ENCODE assay signal across 11 mouse cellular contexts in the genomic region with DNA sequence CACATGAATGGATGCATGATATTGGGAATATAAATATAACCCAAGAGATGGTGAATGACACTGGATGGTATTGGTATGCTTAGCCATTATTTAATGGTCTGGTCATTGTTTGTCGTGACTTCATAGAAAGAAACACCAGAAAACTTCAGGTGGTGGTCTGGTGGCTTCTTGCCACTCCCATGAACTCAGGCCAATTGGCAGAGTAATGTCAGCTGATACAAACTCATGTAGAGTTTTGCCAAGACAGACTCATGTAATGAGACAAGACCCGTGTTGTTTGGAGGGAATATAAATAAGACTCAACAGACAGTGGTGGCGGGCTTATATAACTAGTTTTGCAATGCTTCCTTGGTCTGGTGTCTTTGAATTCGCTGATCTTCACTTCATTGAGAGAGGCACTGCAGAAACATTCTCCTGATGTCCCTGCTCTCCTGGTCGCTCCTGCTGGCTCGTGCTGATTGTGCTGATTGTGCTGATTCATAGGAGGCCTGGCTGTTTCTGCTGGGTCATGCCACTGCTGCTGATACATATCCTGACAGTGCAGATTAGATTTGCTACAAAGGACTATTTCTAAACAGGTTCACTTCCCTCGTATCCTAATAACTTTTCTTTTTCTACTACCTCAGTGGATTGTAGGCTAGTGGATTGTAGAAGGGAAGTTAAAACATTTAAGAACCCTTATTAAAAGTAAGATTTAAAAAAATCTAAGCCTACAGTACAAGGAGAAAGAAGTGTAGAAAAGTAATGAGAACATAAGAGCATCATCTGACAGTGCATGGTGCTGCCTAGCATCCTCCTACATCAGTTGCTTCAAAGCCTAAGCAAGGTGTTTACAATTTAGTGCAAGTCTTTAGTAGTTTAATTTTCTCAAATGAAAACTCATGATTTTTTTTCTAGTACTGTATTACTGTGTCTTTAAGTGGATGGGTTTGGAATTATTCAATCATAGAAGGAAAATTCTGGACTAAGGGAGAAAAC.
DNase-seq lines count a peak whose midpoint lies in the region; ATAC-seq and TF ChIP-seq lines count a peak whose summit lies in the region.
"Had no signal": no experiment of that assay in that cellular context is flagged by ENCODE, and none has a peak within 500 bp of the region (broad histone marks: within the 10 kb centered on the region; RNA-seq: fewer than 3 reads in every experiment).

No protein-coding gene starts in this region.

- no peak for TF ChIP-seq POLR2A in heart, adult 2 months (IDR thresholded peaks at IDR 0.05; ENCODE audit: insufficient read depth, low read depth, low read length)

- TF ChIP-seq EP300 in heart, adult 2 months (IDR thresholded peaks at IDR 0.05; ENCODE audit: insufficient read depth, low read depth, low read length), result no peak

- no peaks in the 10 kb centered on the region for H3K79me2 ChIP-seq in heart, adult 2 months (replicated peaks; ENCODE audit: control insufficient read depth, insufficient read depth, low read length)

- H3K9ac ChIP-seq in heart, embryonic 12.5 days, result no peak overlapping the region
- no peak overlapping the region for H3K9ac ChIP-seq in heart, adult 2 months (ENCODE audit: low read depth, low read length)
- no peak overlapping the region for H3K9ac ChIP-seq in midbrain, postnatal 0 days (replicated peaks; ENCODE audit: low read length, poor library complexity, severe bottlenecking)
- no peak overlapping the region for H3K9ac ChIP-seq in hindbrain, embryonic 14.5 days
- H3K9ac ChIP-seq: midbrain, embryonic 13.5 days had no signal

- peak overlapping the region; percentile 47; the same call in 1 of the 2 replicates for H3K27ac ChIP-seq in heart, embryonic 12.5 days (ENCODE audit: poor library complexity, severe bottlenecking)
- no peak overlapping the region for H3K27ac ChIP-seq in heart, adult 2 months
- H3K27ac ChIP-seq in midbrain, postnatal 0 days (ENCODE audit: low read depth, low read length), result no peak overlapping the region
- no peak overlapping the region for H3K27ac ChIP-seq in hindbrain, embryonic 14.5 days
- H3K27ac ChIP-seq: kidney, postnatal 0 days; midbrain, embryonic 13.5 days had no signal

- no peaks in the 10 kb centered on the region for H3K36me3 ChIP-seq in heart, embryonic 12.5 days
- no peaks in the 10 kb centered on the region for H3K36me3 ChIP-seq in heart, adult 2 months (ENCODE audit: control insufficient read depth, insufficient read depth, low read length)
- H3K36me3 ChIP-seq in midbrain, postnatal 0 days (ENCODE audit: insufficient read depth, low read length), result no peaks in the 10 kb centered on the region
- no peaks in the 10 kb centered on the region for H3K36me3 ChIP-seq in hindbrain, embryonic 14.5 days (replicated peaks; ENCODE audit: control insufficient read depth, insufficient read depth)
- H3K36me3 ChIP-seq: midbrain, embryonic 13.5 days had no signal

- no peaks in the 10 kb centered on the region for H3K4me1 ChIP-seq in heart, embryonic 12.5 days (replicated peaks)
- H3K4me1 ChIP-seq in heart, adult 2 months (ENCODE audit: control insufficient read depth, insufficient read depth, low read length), result no peaks in the 10 kb centered on the region
- no peaks in the 10 kb centered on the region for H3K4me1 ChIP-seq in midbrain, postnatal 0 days (ENCODE audit: insufficient read depth, low read length)
- H3K4me1 ChIP-seq in hindbrain, embryonic 14.5 days (replicated peaks; ENCODE audit: control insufficient read depth, insufficient read depth, low read length), result no peaks in the 10 kb centered on the region
- H3K4me1 ChIP-seq: midbrain, embryonic 13.5 days had no signal

- 62% methylated on average over 7 of the region's 7 CpGs for WGBS in heart, embryonic 12.5 days
- 77% methylated on average over 7 of the region's 7 CpGs for WGBS in heart, adult 2 months
- 82% methylated on average over 7 of the region's 7 CpGs for WGBS in midbrain, postnatal 0 days
- WGBS in hindbrain, embryonic 14.5 days, result 83% methylated on average over 7 of the region's 7 CpGs

- no peaks in the 10 kb centered on the region for H3K27me3 ChIP-seq in heart, embryonic 12.5 days (replicated peaks)
- H3K27me3 ChIP-seq in heart, adult 2 months (ENCODE audit: control insufficient read depth, insufficient read depth, low read length), result no peaks in the 10 kb centered on the region
- H3K27me3 ChIP-seq in midbrain, postnatal 0 days (ENCODE audit: insufficient read depth, low read length), result no peaks in the 10 kb centered on the region
- H3K27me3 ChIP-seq in hindbrain, embryonic 14.5 days (ENCODE audit: control insufficient read depth, insufficient read depth, low read length), result no peaks in the 10 kb centered on the region
- H3K27me3 ChIP-seq: midbrain, embryonic 13.5 days had no signal

- no peak overlapping the region for H3K4me3 ChIP-seq in heart, embryonic 12.5 days
- no peak overlapping the region for H3K4me3 ChIP-seq in heart, adult 2 months
- no peak overlapping the region for H3K4me3 ChIP-seq in midbrain, postnatal 0 days (ENCODE audit: low read depth, low read length)
- H3K4me3 ChIP-seq in hindbrain, embryonic 14.5 days (replicated peaks; ENCODE audit: low read length), result no peak overlapping the region
- H3K4me3 ChIP-seq: midbrain, embryonic 13.5 days had no signal

- peak; percentile 98 for ATAC-seq in heart, embryonic 12.5 days (ENCODE audit: insufficient number of reproducible peaks, low FRiP score)
- ATAC-seq in erythroblast, adult 5-6 weeks (replicated peaks; ENCODE audit: low FRiP score, poor library complexity, severe bottlenecking), result peak; percentile 98
- ATAC-seq in megakaryocyte progenitor cell, adult 5-6 weeks (replicated peaks; ENCODE audit: poor library complexity), result peak; percentile 95
- no peak for ATAC-seq in midbrain, postnatal 0 days (ENCODE audit: low FRiP score)
- no peak for ATAC-seq in hindbrain, embryonic 14.5 days (ENCODE audit: low FRiP score)
- ATAC-seq: midbrain, embryonic 13.5 days had no signal

- no peak for DNase-seq in heart, adult 2 months
- DNase-seq in MEL-GATA-1-ER (ENCODE audit: extremely low read depth, low read depth), result peak; percentile 36
- DNase-seq in midbrain, postnatal 0 days (ENCODE audit: low spot score), result no peak
- no peak for DNase-seq in hindbrain, embryonic 14.5 days (ENCODE audit: low spot score)
- DNase-seq: cerebellum, adult 11 months; gastrocnemius, postnatal 10 days had no signal

- intact Hi-C loops in heart, adult 2 months (cut with DNase I), result no loop called here

- no peaks in the 10 kb centered on the region for H3K9me3 ChIP-seq in heart, embryonic 12.5 days (replicated peaks)
- no peaks in the 10 kb centered on the region for H3K9me3 ChIP-seq in midbrain, postnatal 0 days (ENCODE audit: low read length)
- H3K9me3 ChIP-seq in hindbrain, embryonic 14.5 days (ENCODE audit: control insufficient read depth, low read length), result no peaks in the 10 kb centered on the region
- H3K9me3 ChIP-seq: midbrain, embryonic 13.5 days had no signal

- H3K4me2 ChIP-seq in heart, embryonic 12.5 days, result no peak overlapping the region
- no peak overlapping the region for H3K4me2 ChIP-seq in midbrain, postnatal 0 days (ENCODE audit: low read depth, low read length, poor library complexity, severe bottlenecking)
- no peak overlapping the region for H3K4me2 ChIP-seq in hindbrain, embryonic 14.5 days (replicated peaks)
- H3K4me2 ChIP-seq: midbrain, embryonic 13.5 days had no signal

- no peak for TF ChIP-seq CTCF in heart, adult 2 months (IDR thresholded peaks at IDR 0.05)
- TF ChIP-seq CTCF in midbrain, postnatal 0 days (IDR thresholded peaks at IDR 0.05), result no peak

Comparison
In these comparisons a context has a peak if more than half of its experiments do, and no peak if none do; other contexts are left out.
1. ATAC-seq: peak in heart, embryonic 12.5 days (single experiment), erythroblast, adult 5-6 weeks (single experiment) and megakaryocyte progenitor cell, adult 5-6 weeks (single experiment); none in midbrain, postnatal 0 days (single experiment) and hindbrain, embryonic 14.5 days (single experiment).